Mouse (Mus musculus) kidney, postnatal 0 days (tissue): ENCODE results near the gene Cyp3a16. TPM values are rescaled to one million over a fixed set of nuclear protein-coding genes. Genes with fewer than 3 reads are reported as not detected.
"Not testable (repeated sequence)": the region's sequence is repeated elsewhere in the genome, so short reads cannot be mapped to it uniquely, and the experiment has no call there.

Experiments used
- ATAC-seq: fragments of 200-750 bp; cut with Nextera tagmentation; replicated peaks from 2 replicates; pipeline ENCODE4 v1.8.0; 2017; ENCODE audit warnings: low read depth, moderate number of reproducible peaks, moderate TSS enrichment, moderate library complexity; ENCODE audit not compliant: low FRiP score
- DNase-seq: peaks from one replicate; pipeline ENCODE4 v3.0.0-alpha.2; 2016; ENCODE audit warnings: low spot score
- H3K27ac ChIP-seq: fragments of 300-500 bp; sonication (generic); 2 replicates; pipeline ENCODE4 v1.5.1; 2014; ENCODE audit warnings: mild to moderate bottlenecking
- H3K27me3 ChIP-seq: fragments of 300-500 bp; sonication (generic); 2 replicates; pipeline ENCODE4 v1.6.1; 2014; ENCODE audit warnings: low read length, mixed read lengths; ENCODE audit not compliant: insufficient read depth
- H3K36me3 ChIP-seq: fragments of 300-500 bp; sonication (generic); 2 replicates; pipeline ENCODE4 v1.6.1; 2014; ENCODE audit warnings: low read length, mixed read lengths; ENCODE audit not compliant: insufficient read depth
- H3K4me1 ChIP-seq: fragments of 300-500 bp; sonication (generic); replicated peaks from 2 replicates; pipeline ENCODE4 v1.6.1; 2014; ENCODE audit warnings: antibody characterized with exemption, low read length, mixed read lengths; ENCODE audit not compliant: insufficient read depth
- H3K4me2 ChIP-seq: fragments of 300-500 bp; sonication (generic); 2 replicates; pipeline ENCODE4 v1.6.1; 2014; ENCODE audit warnings: mild to moderate bottlenecking, low read length, moderate library complexity, mixed read lengths
- H3K4me3 ChIP-seq: fragments of 300-500 bp; sonication (generic); replicated peaks from 2 replicates; pipeline ENCODE4 v1.5.1; 2014; ENCODE audit warnings: low read depth, low read length
- H3K9ac ChIP-seq: fragments of 300-500 bp; sonication (generic); 2 replicates; pipeline ENCODE4 v1.6.1; 2014; ENCODE audit warnings: low read depth, low read length
- H3K9me3 ChIP-seq: fragments of 300-500 bp; sonication (generic); replicated peaks from 2 replicates; pipeline ENCODE4 v1.6.1; 2016; ENCODE audit warnings: low read length, inconsistent platforms, mixed read lengths
- CTCF ChIP-seq: IDR thresholded peaks from 2 replicates; pipeline ENCODE4 v1.5.1; 2016; ENCODE audit warnings: antibody characterized with exemption, low read depth, mild to moderate bottlenecking, moderate library complexity
- WGBS: fragments of 180-500 bp; shearing (Covaris S2); extraction: QIAGEN DNeasy Blood & Tissue Kit; methylation state at CpG from one replicate; pipeline ENCODE4 v1.1.7; 2014; 5-methylcytosine and 5-hydroxymethylcytosine counted together
- polyA plus RNA-seq: library from polyadenylated mRNA; unstranded; fragments of >200 nt; fragmentation: Nextera tagmentation; extraction: Ambion mirVana; gene quantifications from 2 replicates; pipeline ENCODE4 v1.2.1, GENCODE M21; 2015

The Cyp3a16 gene
- polyA plus RNA-seq: not detected in 2 replicates

DNA sequence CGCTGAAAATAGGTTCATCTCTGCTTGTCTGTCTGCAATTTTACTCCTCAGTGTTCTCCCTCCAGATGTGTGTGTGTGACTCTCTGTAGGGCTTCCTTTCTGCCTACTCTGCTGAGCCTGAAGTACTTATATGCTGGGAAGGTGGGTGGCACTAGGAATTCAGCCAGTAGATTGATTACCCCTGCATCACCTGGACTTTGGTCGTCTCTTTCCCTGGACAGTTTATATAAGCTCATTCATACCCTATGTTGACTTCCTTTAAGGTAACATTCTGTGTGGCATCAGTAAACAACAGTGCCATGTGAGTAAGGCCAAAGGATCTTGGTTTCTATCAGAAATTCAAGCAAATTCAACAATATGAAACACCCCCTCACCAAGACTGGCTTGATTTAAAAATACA is at the start of gene Cyp3a16:
Gene Cyp3a16 (minus strand): TSS at position 101 of the 400 bp plus-strand sequence.
- H3K9me3 ChIP-seq, H3K4me2 ChIP-seq, H3K36me3 ChIP-seq, ATAC-seq, H3K9ac ChIP-seq, DNase-seq, H3K27ac ChIP-seq, H3K4me1 ChIP-seq, H3K27me3 ChIP-seq, H3K4me3 ChIP-seq: not testable (repeated sequence)
- 73% methylated on average over 2 of the region's 2 CpGs for WGBS

DNA sequence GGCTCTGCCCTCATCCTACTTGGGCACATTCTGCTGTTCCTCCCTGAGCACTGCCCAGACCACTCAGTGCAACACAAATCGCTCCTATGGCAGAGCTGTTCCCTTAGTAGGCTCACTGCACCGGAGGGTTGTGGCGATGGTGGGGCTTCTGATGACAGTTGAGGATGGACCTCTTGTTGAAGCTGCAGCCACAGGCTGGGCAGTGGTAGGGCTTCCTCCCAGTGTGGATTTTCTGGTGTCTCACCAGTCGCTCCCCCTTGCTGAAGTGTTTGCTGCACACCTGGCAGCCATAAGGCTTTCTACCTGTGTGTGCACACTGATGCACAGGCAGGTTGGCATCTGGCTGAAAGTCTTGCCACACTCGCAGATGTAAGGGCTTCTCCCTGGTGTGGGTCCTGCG is 20.8 kb upstream of the Cyp3a16 start:
- WGBS: no CpG with 5 or more reads among the region's 6 CpGs
- H3K36me3 ChIP-seq: no peaks in the 10 kb centered on the region
- no peak overlapping the region for H3K9ac ChIP-seq
- no peak for TF ChIP-seq CTCF
- no peak overlapping the region for H3K4me3 ChIP-seq
- H3K4me1 ChIP-seq: no peaks in the 10 kb centered on the region
- H3K27ac ChIP-seq: no peak overlapping the region
- no peak for DNase-seq
- no peak overlapping the region for H3K4me2 ChIP-seq
- no peak for ATAC-seq
- no peaks in the 10 kb centered on the region for H3K27me3 ChIP-seq
- H3K9me3 ChIP-seq: no peaks in the 10 kb centered on the region

DNA sequence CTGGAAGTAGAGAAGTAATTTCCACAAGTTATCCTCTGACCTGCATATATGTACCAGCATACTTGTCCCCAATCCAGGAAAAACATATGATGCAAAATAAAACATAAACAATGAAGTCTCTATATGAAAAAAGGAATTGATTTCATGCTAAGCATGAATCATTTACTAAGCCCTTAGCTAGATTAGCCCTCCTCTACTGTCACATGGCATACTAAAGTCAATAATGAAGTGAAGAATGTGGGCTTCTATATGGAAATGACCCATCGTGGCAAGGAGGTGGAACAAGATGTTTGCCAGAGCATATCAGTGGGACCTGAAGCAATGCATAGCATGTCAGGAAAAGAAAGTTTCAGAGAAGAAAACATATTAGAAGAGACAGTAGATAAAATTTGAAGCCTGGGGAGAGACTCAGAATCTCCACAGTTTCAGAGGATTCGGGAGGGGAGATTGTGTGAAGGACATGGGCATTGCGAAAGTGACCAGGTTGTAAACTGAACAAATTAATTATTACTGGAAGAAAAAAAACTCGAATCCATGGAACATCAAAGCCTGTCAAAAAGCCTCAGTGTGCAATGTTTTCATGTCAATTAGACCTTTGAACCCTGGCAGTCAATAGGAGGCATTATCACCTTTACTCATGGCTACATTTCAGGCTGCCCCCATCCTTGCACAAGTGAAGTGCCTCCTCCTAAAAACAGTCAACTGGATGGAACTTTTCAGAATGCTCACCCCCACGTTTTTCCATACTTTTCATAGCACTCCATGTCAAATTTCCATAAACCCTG is 5.0 kb downstream of the Cyp3a16 start:
- Histone ChIP-seq H3K4me2 (no peak overlapping the region), H3K27me3 (no peaks in the 10 kb centered on the region), H3K9me3 (no peaks in the 10 kb centered on the region), H3K27ac (no peak overlapping the region), H3K4me3 (no peak overlapping the region), H3K36me3 (no peaks in the 10 kb centered on the region), H3K9ac (no peak overlapping the region), H3K4me1 (no peaks in the 10 kb centered on the region)
- TF ChIP-seq CTCF: no peak
- 55% methylated on average over 5 of the region's 5 CpGs for WGBS
- DNase-seq (no peak), ATAC-seq (no peak)

GRCm38 (mm10) chr5:145462321-145462720 is 7.2 kb downstream of the Cyp3a16 start:
- Histone ChIP-seq H3K9me3 (0 out of 2 replicates have a peak, but pooled peaks cover under 1% of the 10 kb centered on the region), H3K4me2 (no peak overlapping the region), H3K4me3 (no peak overlapping the region), H3K27me3 (no peaks in the 10 kb centered on the region), H3K27ac (no peak overlapping the region), H3K36me3 (no peaks in the 10 kb centered on the region), H3K4me1 (no peaks in the 10 kb centered on the region), H3K9ac (no peak overlapping the region)
- 69% methylated on average over 4 of the region's 4 CpGs for WGBS
- DNase-seq (no peak), ATAC-seq (no peak)
- TF ChIP-seq CTCF: no peak

- Histone ChIP-seq H3K27ac (no peak overlapping the region), H3K9ac (no peak overlapping the region), H3K9me3 (0 out of 2 replicates have a peak, but pooled peaks cover 3% of the 10 kb centered on the region), H3K4me3 (no peak overlapping the region), H3K27me3 (no peaks in the 10 kb centered on the region), H3K4me2 (no peak overlapping the region), H3K4me1 (no peaks in the 10 kb centered on the region), H3K36me3 (no peaks in the 10 kb centered on the region)
- ATAC-seq (no peak), DNase-seq (no peak)
- WGBS: 87% methylated on average over 4 of the region's 4 CpGs
- no peak for TF ChIP-seq CTCF
These were observed 15.1 kb downstream of the Cyp3a16 start for GRCm38 (mm10) chr5:145454389-145454788.

GRCm38 (mm10) chr5:145433688-145434087 is 35.8 kb downstream of the Cyp3a16 start:
- H3K4me1 ChIP-seq: no peaks in the 10 kb centered on the region
- H3K27me3 ChIP-seq: no peaks in the 10 kb centered on the region
- H3K9ac ChIP-seq: no peak overlapping the region
- no peak overlapping the region for H3K4me3 ChIP-seq
- WGBS: 69% methylated on average over 1 of the region's 1 CpGs
- H3K4me2 ChIP-seq: no peak overlapping the region
- no peaks in the 10 kb centered on the region for H3K9me3 ChIP-seq
- DNase-seq: no peak
- H3K36me3 ChIP-seq: no peaks in the 10 kb centered on the region
- H3K27ac ChIP-seq: no peak overlapping the region
- ATAC-seq: no peak
- no peak for TF ChIP-seq CTCF

- DNase-seq (no peak), ATAC-seq (no peak)
- Histone ChIP-seq H3K36me3 (no peaks in the 10 kb centered on the region), H3K9ac (no peak overlapping the region), H3K4me3 (no peak overlapping the region), H3K27ac (no peak overlapping the region), H3K9me3 (no peaks in the 10 kb centered on the region), H3K27me3 (no peaks in the 10 kb centered on the region), H3K4me2 (no peak overlapping the region), H3K4me1 (no peaks in the 10 kb centered on the region)
- no peak for TF ChIP-seq CTCF
These were observed 38.5 kb downstream of the Cyp3a16 start for GRCm38 (mm10) chr5:145431004-145431403.
